Mouse (Mus musculus): ENCODE measurements around the gene Ipo9.

Ipo9 gene

GRCm38 (mm10) chr1:135429901-135430668 lies at the start of gene Ipo9:
Ipo9 (minus strand) TSS chr1:135430499.
- peak; percentile 89 for DNase-seq (ENCODE audit: low spot score)

GRCm38 (mm10) chr1:135475571-135475895 lies 45.2 kb upstream of the Ipo9 start:
- DNase-seq (ENCODE audit: low spot score), result no peak

GRCm38 (mm10) chr1:135474861-135475570 lies 44.7 kb upstream of the Ipo9 start:
- DNase-seq (ENCODE audit: low spot score), result no peak

- no peak for DNase-seq (ENCODE audit: low spot score)
Measured at GRCm38 (mm10) chr1:135472536-135472935, 42.2 kb upstream of the Ipo9 start.

GRCm38 (mm10) chr1:135471742-135472141 lies 41.4 kb upstream of the Ipo9 start:
- DNase-seq (ENCODE audit: low spot score), result no peak

- no peak for DNase-seq (ENCODE audit: low spot score)
Measured at GRCm38 (mm10) chr1:135470546-135470945, 40.2 kb upstream of the Ipo9 start.

- no peak for DNase-seq (ENCODE audit: low spot score)
Measured at GRCm38 (mm10) chr1:135467462-135467861, 37.2 kb upstream of the Ipo9 start.

GRCm38 (mm10) chr1:135466935-135467334 lies 36.6 kb upstream of the Ipo9 start:
- no peak for DNase-seq (ENCODE audit: low spot score)

GRCm38 (mm10) chr1:135465734-135466133 lies 35.4 kb upstream of the Ipo9 start:
- no peak for DNase-seq (ENCODE audit: low spot score)

GRCm38 (mm10) chr1:135462736-135463135 lies 32.4 kb upstream of the Ipo9 start:
- no peak for DNase-seq (ENCODE audit: low spot score)

GRCm38 (mm10) chr1:135462304-135462703 lies 32.0 kb upstream of the Ipo9 start:
- DNase-seq (ENCODE audit: low spot score), result no peak

- DNase-seq (ENCODE audit: low spot score), result peak; percentile 35
Measured at GRCm38 (mm10) chr1:135461097-135461730, 30.9 kb upstream of the Ipo9 start.

- no peak for DNase-seq (ENCODE audit: low spot score)
Measured at GRCm38 (mm10) chr1:135460521-135460920, 30.2 kb upstream of the Ipo9 start.

- no peak for DNase-seq (ENCODE audit: low spot score)
Measured at GRCm38 (mm10) chr1:135457860-135458259, 27.6 kb upstream of the Ipo9 start.

GRCm38 (mm10) chr1:135452259-135452658 lies 22.0 kb upstream of the Ipo9 start:
- no peak for DNase-seq (ENCODE audit: low spot score)

GRCm38 (mm10) chr1:135451419-135451818 lies 21.1 kb upstream of the Ipo9 start:
- no peak for DNase-seq (ENCODE audit: low spot score)

GRCm38 (mm10) chr1:135449876-135450275 lies 19.6 kb upstream of the Ipo9 start:
- no peak for DNase-seq (ENCODE audit: low spot score)

GRCm38 (mm10) chr1:135448940-135449339 lies 18.6 kb upstream of the Ipo9 start:
- no peak for DNase-seq (ENCODE audit: low spot score)

- no peak for DNase-seq (ENCODE audit: low spot score)
Measured at GRCm38 (mm10) chr1:135443506-135443905, 13.2 kb upstream of the Ipo9 start.

- DNase-seq (ENCODE audit: low spot score), result no peak
Measured at GRCm38 (mm10) chr1:135441861-135442260, 11.6 kb upstream of the Ipo9 start.

GRCm38 (mm10) chr1:135440986-135441385 lies 10.7 kb upstream of the Ipo9 start:
- no peak for DNase-seq (ENCODE audit: low spot score)

GRCm38 (mm10) chr1:135438801-135439200 lies 8.5 kb upstream of the Ipo9 start:
- no peak for DNase-seq (ENCODE audit: low spot score)

GRCm38 (mm10) chr1:135435823-135436222 lies 5.5 kb upstream of the Ipo9 start:
- DNase-seq (ENCODE audit: low spot score), result no peak

Data from yolk sac, embryonic 10.5 days (tissue).